In genomic region chr13:109053242-109054018, GRCm38 (mm10) we compare ENCODE assay signal across 8 mouse cellular contexts.
DNase-seq lines count a peak whose midpoint lies in the region; ATAC-seq and TF ChIP-seq lines count a peak whose summit lies in the region.
"Had no signal": no experiment of that assay in that cellular context is flagged by ENCODE, and none has a peak within 500 bp of the region (broad histone marks: within the 10 kb centered on the region; RNA-seq: fewer than 3 reads in every experiment).

No protein-coding gene starts in this region.

- H3K27ac ChIP-seq in left cerebral cortex, adult 2 months: peak overlapping the region; percentile 54; the same call in 1 of the 2 replicates
- H3K27ac ChIP-seq: heart, embryonic 15.5 days had no signal

- intact Hi-C loops in left cerebral cortex, adult 2 months (cut with DNase I): loop anchor here (5.0 kb wide), 1 partner anchor 64 kb away; no protein-coding TSS in a partner anchor

- peak; percentile 51 for DNase-seq in Muller cell, postnatal 12 days (ENCODE audit: inconsistent ontology term)
- DNase-seq in adrenal gland, postnatal 25 days: peak; percentile 10
- DNase-seq in frontal cortex, postnatal 10 days (ENCODE audit: low spot score in 2 of 2): peak; percentile 38 to 67
- peak; percentile 35 to 39 for DNase-seq in left cerebral cortex, adult 2 months (ENCODE audit: extremely low spot score in 1 of 2, low spot score in 2 of 2)
- DNase-seq in skeletal muscle tissue, adult 2 months (ENCODE audit: low read depth, low spot score): peak; percentile 7
- DNase-seq in urinary bladder, adult 18-20 months (ENCODE audit: low spot score in 2 of 2): no peak

- no peak for TF ChIP-seq CTCF in left cerebral cortex, adult 2 months (IDR thresholded peaks at IDR 0.05)

- ATAC-seq in activated CD4-positive, CD25-positive, alpha-beta regulatory T cell, adult 4 months: no peak

- peak overlapping the region; percentile 37 for H3K4me3 ChIP-seq in left cerebral cortex, adult 2 months
- H3K4me3 ChIP-seq: heart, embryonic 15.5 days had no signal

Comparison
In these comparisons a context has a peak if more than half of its experiments do, and no peak if none do; other contexts are left out.
1. DNase-seq: peak in Muller cell, postnatal 12 days (single experiment), adrenal gland, postnatal 25 days (single experiment), frontal cortex, postnatal 10 days (2 of 2), left cerebral cortex, adult 2 months (2 of 2) and skeletal muscle tissue, adult 2 months (single experiment); none in urinary bladder, adult 18-20 months (0 of 2).